Mouse (Mus musculus) left cerebral cortex, adult 9 months (tissue): ENCODE results near the gene Praf2.
A peak's percentile ranks its signal among the peaks of the same experiment; 100 is the strongest.
"Not testable (repeated sequence)": the region's sequence is repeated elsewhere in the genome, so short reads cannot be mapped to it uniquely, and the experiment has no call there.

Experiments used
- DNase-seq, 2 experiments: peaks; one replicate each; pipeline ENCODE4 v3.0.0; 2022; ENCODE audit warnings: low spot score in 2 of 2

The Praf2 gene

GRCm38 (mm10) chrX:7728215-7728921 is at the start of gene Praf2:
Praf2 (plus strand) TSS chrX:7728439.
- DNase-seq: peak; percentile 75 to 86

GRCm38 (mm10) chrX:7678986-7679385 is 49.3 kb upstream of the Praf2 start:
- DNase-seq: no peak

- DNase-seq: peak; percentile 58 to 89
Observed at GRCm38 (mm10) chrX:7679405-7680056, 48.7 kb upstream of the Praf2 start.

GRCm38 (mm10) chrX:7680057-7680412 is 48.2 kb upstream of the Praf2 start:
- no peak for DNase-seq

- DNase-seq: no peak
Observed at GRCm38 (mm10) chrX:7680864-7681263, 47.4 kb upstream of the Praf2 start, which contains the start of gene Magix. Magix (minus strand) TSS chrX:7681251.

- DNase-seq: no peak
Observed at GRCm38 (mm10) chrX:7688321-7688720, 39.9 kb upstream of the Praf2 start.

- no peak for DNase-seq
Observed at GRCm38 (mm10) chrX:7690486-7690885, 37.8 kb upstream of the Praf2 start.

- peak in 1 of 2 experiments; percentile 23 for DNase-seq
Observed at GRCm38 (mm10) chrX:7692862-7693261, 35.4 kb upstream of the Praf2 start.

- DNase-seq: no peak
Observed at GRCm38 (mm10) chrX:7696520-7696919, 31.7 kb upstream of the Praf2 start.

- peak; percentile 81 to 88 for DNase-seq
Observed at GRCm38 (mm10) chrX:7696954-7697381, 31.3 kb upstream of the Praf2 start, which contains the start of gene Gpkow. Gpkow (plus strand) TSS chrX:7697131.

- not testable (repeated sequence) for DNase-seq
Observed at GRCm38 (mm10) chrX:7713764-7714134, 14.5 kb upstream of the Praf2 start.

- peak; percentile 92 to 96 for DNase-seq
Observed at GRCm38 (mm10) chrX:7714135-7714899, 13.9 kb upstream of the Praf2 start, which contains the start of gene Wdr45. Wdr45 (plus strand) TSS chrX:7714333.

GRCm38 (mm10) chrX:7716058-7716457 is 12.2 kb upstream of the Praf2 start:
- DNase-seq: not testable (repeated sequence)

- DNase-seq: peak; percentile 44
Observed at GRCm38 (mm10) chrX:7721514-7722281, 6.5 kb upstream of the Praf2 start, which contains the start of gene Gm45208. Gm45208 (plus strand) TSS chrX:7722245.

GRCm38 (mm10) chrX:7722282-7722611 is 6.0 kb upstream of the Praf2 start:
- no peak for DNase-seq

- DNase-seq: no peak
Observed at GRCm38 (mm10) chrX:7722691-7723090, 5.5 kb upstream of the Praf2 start.

- no peak for DNase-seq
Observed at GRCm38 (mm10) chrX:7724135-7724534, 4.1 kb upstream of the Praf2 start.

- DNase-seq: no peak
Observed at GRCm38 (mm10) chrX:7725841-7726240, 2.4 kb upstream of the Praf2 start.

GRCm38 (mm10) chrX:7727176-7727575 is 1.1 kb upstream of the Praf2 start:
- no peak for DNase-seq

GRCm38 (mm10) chrX:7728922-7729265 is 655 bp downstream of the Praf2 start:
- no peak for DNase-seq

- DNase-seq: peak in 1 of 2 experiments; percentile 41
Observed at GRCm38 (mm10) chrX:7733571-7734156, 5.4 kb downstream of the Praf2 start.
